Mouse (Mus musculus) adrenal gland, adult 8-10 months (tissue): ENCODE measurements around the gene Gria4. TPM values are rescaled to one million over a fixed set of nuclear protein-coding genes. Genes with fewer than 3 reads are reported as not detected.
"Not testable (repeated sequence)": the region's sequence is repeated elsewhere in the genome, so short reads cannot be mapped to it uniquely, and the experiment has no call there.

Source experiments
- DNase-seq: peaks from one replicate; pipeline ENCODE4 v3.0.0; 2022
- total RNA-seq, 4 experiments: library from RNA; stranded (reverse); gene quantifications; 2 replicates each; pipeline ENCODE4 v1.2.4; 2022

Gria4 gene
- 1 to 10 TPM; 2.7 to 6.2 (median 4.7) TPM for total RNA-seq

GRCm38 (mm10) chr9:4795544-4796288, at the start of gene Gria4:
TSS of gene Gria4 (minus strand) at chr9:4796234.
- no peak for DNase-seq

- not testable (repeated sequence) for DNase-seq
These were observed 14.9 kb upstream of the Gria4 start for GRCm38 (mm10) chr9:4810941-4811340.

- DNase-seq: no peak
These were observed 7.2 kb upstream of the Gria4 start for GRCm38 (mm10) chr9:4803151-4803755.

GRCm38 (mm10) chr9:4797396-4797795, 1.4 kb upstream of the Gria4 start:
- DNase-seq: no peak

- no peak for DNase-seq
These were observed 233 bp upstream of the Gria4 start for GRCm38 (mm10) chr9:4796289-4796645.

GRCm38 (mm10) chr9:4795075-4795474, 959 bp downstream of the Gria4 start:
- DNase-seq: no peak

GRCm38 (mm10) chr9:4794411-4794810, 1.6 kb downstream of the Gria4 start:
- DNase-seq: no peak

GRCm38 (mm10) chr9:4749407-4749806, 46.6 kb downstream of the Gria4 start:
- DNase-seq: not testable (repeated sequence)

GRCm38 (mm10) chr9:4714086-4714485, 81.9 kb downstream of the Gria4 start:
- DNase-seq: no peak

GRCm38 (mm10) chr9:4712367-4712766, 83.7 kb downstream of the Gria4 start:
- DNase-seq: no peak

GRCm38 (mm10) chr9:4687149-4687548, 108.9 kb downstream of the Gria4 start:
- no peak for DNase-seq

- DNase-seq: no peak
These were observed 115.8 kb downstream of the Gria4 start for GRCm38 (mm10) chr9:4680244-4680643.

- DNase-seq: no peak
These were observed 116.9 kb downstream of the Gria4 start for GRCm38 (mm10) chr9:4679099-4679498.

GRCm38 (mm10) chr9:4665691-4666090, 130.3 kb downstream of the Gria4 start:
- DNase-seq: no peak

- DNase-seq: no peak
These were observed 133.6 kb downstream of the Gria4 start for GRCm38 (mm10) chr9:4662421-4662820.

GRCm38 (mm10) chr9:4658951-4659350, 137.1 kb downstream of the Gria4 start:
- DNase-seq: no peak

- DNase-seq: no peak
These were observed 141.7 kb downstream of the Gria4 start for GRCm38 (mm10) chr9:4654333-4654732.

GRCm38 (mm10) chr9:4639192-4639900, 156.7 kb downstream of the Gria4 start:
- DNase-seq: no peak

- no peak for DNase-seq
These were observed 164.1 kb downstream of the Gria4 start for GRCm38 (mm10) chr9:4631910-4632309.

- DNase-seq: no peak
These were observed 180.7 kb downstream of the Gria4 start for GRCm38 (mm10) chr9:4615286-4615685.

- no peak for DNase-seq
These were observed 190.7 kb downstream of the Gria4 start for GRCm38 (mm10) chr9:4605354-4605753.

- DNase-seq: no peak
These were observed 191.8 kb downstream of the Gria4 start for GRCm38 (mm10) chr9:4604236-4604635.

- DNase-seq: no peak
These were observed 194.2 kb downstream of the Gria4 start for GRCm38 (mm10) chr9:4601788-4602187.

GRCm38 (mm10) chr9:4573596-4573995, 222.4 kb downstream of the Gria4 start:
- no peak for DNase-seq
